Mouse (Mus musculus) hindbrain, embryonic 10.5 days (tissue): ENCODE results near the gene Neb. TPM values are rescaled to one million over a fixed set of nuclear protein-coding genes. Genes with fewer than 3 reads are reported as not detected.

Experiments
- DNase-seq: peaks from one replicate; pipeline ENCODE4 v3.0.0-alpha.2; 2017; ENCODE audit warnings: low spot score
- H3K27ac ChIP-seq: fragments of 300-500 bp; sonication (generic); 2 replicates; pipeline ENCODE4 v1.5.1; 2016; ENCODE audit warnings: mild to moderate bottlenecking, moderate library complexity
- H3K27me3 ChIP-seq: fragments of 300-500 bp; sonication (generic); 2 replicates; pipeline ENCODE4 v1.6.1; 2016; ENCODE audit warnings: mild to moderate bottlenecking; ENCODE audit not compliant: poor library complexity, insufficient read depth, severe bottlenecking
- H3K36me3 ChIP-seq: fragments of 300-500 bp; sonication (generic); 2 replicates; pipeline ENCODE4 v1.6.1; 2016; ENCODE audit warnings: mild to moderate bottlenecking, moderate library complexity
- H3K4me1 ChIP-seq: fragments of 300-500 bp; sonication (generic); replicated peaks from 2 replicates; pipeline ENCODE4 v1.6.1; 2016; ENCODE audit warnings: mild to moderate bottlenecking
- H3K4me3 ChIP-seq: fragments of 300-500 bp; sonication (generic); 2 replicates; pipeline ENCODE4 v1.5.1; 2016; ENCODE audit warnings: mild to moderate bottlenecking, moderate library complexity
- H3K9me3 ChIP-seq: fragments of 300-500 bp; sonication (generic); 2 replicates; pipeline ENCODE4 v1.6.1; 2016; ENCODE audit warnings: mild to moderate bottlenecking, moderate library complexity
- WGBS: fragments of 180-500 bp; shearing (Covaris S2); methylation state at CpG from one replicate; pipeline ENCODE4 v1.1.7; 2016; 5-methylcytosine and 5-hydroxymethylcytosine counted together
- polyA plus RNA-seq: library from polyadenylated mRNA; unstranded; fragments of >200 nt; fragmentation: Nextera tagmentation; extraction: Ambion mirVana; gene quantifications from 2 replicates; pipeline ENCODE4 v1.2.1, GENCODE M21; 2016

Neb gene
- polyA plus RNA-seq, 1 experiment from 2014 or later = 0.08 TPM

- H3K9me3 ChIP-seq = no peaks in the 10 kb centered on the region
- no peak overlapping the region for H3K27ac ChIP-seq
- H3K4me3 ChIP-seq = no peak overlapping the region
- no peaks in the 10 kb centered on the region for H3K27me3 ChIP-seq
- 94% methylated on average over 6 of the region's 6 CpGs for WGBS
- no peaks in the 10 kb centered on the region for H3K36me3 ChIP-seq
- H3K4me1 ChIP-seq = peaks cover 14% of the 10 kb centered on the region
- DNase-seq = no peak
Observed at GRCm38 (mm10) chr2:52369622-52370021, 8.7 kb downstream of the Neb start.

GRCm38 (mm10) chr2:52367665-52368064, 10.6 kb downstream of the Neb start:
- DNase-seq = no peak
- no peaks in the 10 kb centered on the region for H3K9me3 ChIP-seq
- 91% methylated on average over 5 of the region's 5 CpGs for WGBS
- H3K36me3 ChIP-seq = no peaks in the 10 kb centered on the region
- H3K4me3 ChIP-seq = no peak overlapping the region
- H3K4me1 ChIP-seq = peaks cover 14% of the 10 kb centered on the region
- H3K27ac ChIP-seq = no peak overlapping the region
- no peaks in the 10 kb centered on the region for H3K27me3 ChIP-seq

GRCm38 (mm10) chr2:52367248-52367647, 11.0 kb downstream of the Neb start:
- no peak overlapping the region for H3K4me3 ChIP-seq

GRCm38 (mm10) chr2:52361086-52361485, 17.2 kb downstream of the Neb start:
- H3K4me1 ChIP-seq = peaks cover 9% of the 10 kb centered on the region
- H3K27ac ChIP-seq = no peak overlapping the region
- no peaks in the 10 kb centered on the region for H3K9me3 ChIP-seq
- H3K4me3 ChIP-seq = no peak overlapping the region
- 90% methylated on average over 9 of the region's 9 CpGs for WGBS
- no peaks in the 10 kb centered on the region for H3K36me3 ChIP-seq
- no peaks in the 10 kb centered on the region for H3K27me3 ChIP-seq
- no peak for DNase-seq

More at GRCm38 (mm10) chr2:52367248-52367647, 11.0 kb downstream of the Neb start:
- Histone ChIP-seq H3K36me3 (no peaks in the 10 kb centered on the region), H3K27ac (no peak overlapping the region), H3K4me1 (peaks cover 14% of the 10 kb centered on the region), H3K9me3 (no peaks in the 10 kb centered on the region), H3K27me3 (no peaks in the 10 kb centered on the region)
- 74% methylated on average over 13 of the region's 13 CpGs for WGBS
- DNase-seq = no peak

DNA sequence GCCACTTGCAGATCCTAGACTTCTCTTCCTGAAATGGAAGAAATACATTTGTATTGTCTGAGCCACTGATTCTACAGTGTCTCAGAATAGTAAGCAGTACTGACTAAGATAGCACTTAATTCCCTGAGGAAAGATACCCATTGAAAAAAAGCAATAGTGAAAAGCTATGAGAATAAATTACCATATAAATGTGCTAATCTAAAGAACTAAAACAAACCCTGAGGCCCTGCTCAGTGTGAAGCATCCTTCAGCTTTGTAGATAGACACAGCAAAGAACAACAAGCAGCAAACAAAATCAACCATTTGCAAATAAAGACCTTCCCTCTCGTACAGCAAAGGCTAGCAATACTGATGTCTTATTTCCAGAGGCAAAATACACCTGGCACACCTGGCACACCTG, 18.6 kb downstream of the Neb start:
- no peaks in the 10 kb centered on the region for H3K9me3 ChIP-seq
- no peak overlapping the region for H3K27ac ChIP-seq
- H3K4me1 ChIP-seq = peaks cover 1% of the 10 kb centered on the region
- H3K4me3 ChIP-seq = no peak overlapping the region
- 79% methylated on average over 1 of the region's 1 CpGs for WGBS
- no peaks in the 10 kb centered on the region for H3K36me3 ChIP-seq
- H3K27me3 ChIP-seq = no peaks in the 10 kb centered on the region
- no peak for DNase-seq

DNA sequence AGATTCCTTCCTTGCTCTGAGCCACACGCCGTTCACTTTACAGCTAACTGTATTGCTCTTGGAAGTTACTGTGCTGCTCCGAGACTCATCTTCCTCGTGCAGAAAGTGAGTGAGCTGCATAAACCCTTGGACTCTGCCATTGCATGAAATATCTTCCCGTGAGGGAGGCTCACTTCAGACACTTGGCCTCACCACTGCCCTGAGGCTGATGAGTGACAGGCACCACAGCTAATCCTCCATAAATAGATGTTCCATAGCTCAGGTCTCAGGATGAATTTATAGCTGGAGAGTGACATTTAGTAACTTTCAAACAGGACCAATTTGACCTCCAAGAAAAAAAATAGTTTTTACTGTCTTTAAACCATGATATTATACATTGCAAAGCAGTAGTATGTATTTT, 20.1 kb downstream of the Neb start:
- no peak for DNase-seq
- Histone ChIP-seq H3K4me3 (no peak overlapping the region), H3K27ac (no peak overlapping the region), H3K9me3 (no peaks in the 10 kb centered on the region), H3K36me3 (no peaks in the 10 kb centered on the region), H3K4me1 (no peaks in the 10 kb centered on the region), H3K27me3 (no peaks in the 10 kb centered on the region)
- WGBS = 86% methylated on average over 5 of the region's 5 CpGs

- WGBS = 86% methylated on average over 1 of the region's 1 CpGs
Observed at GRCm38 (mm10) chr2:52351029-52351428, 27.2 kb downstream of the Neb start.

DNA sequence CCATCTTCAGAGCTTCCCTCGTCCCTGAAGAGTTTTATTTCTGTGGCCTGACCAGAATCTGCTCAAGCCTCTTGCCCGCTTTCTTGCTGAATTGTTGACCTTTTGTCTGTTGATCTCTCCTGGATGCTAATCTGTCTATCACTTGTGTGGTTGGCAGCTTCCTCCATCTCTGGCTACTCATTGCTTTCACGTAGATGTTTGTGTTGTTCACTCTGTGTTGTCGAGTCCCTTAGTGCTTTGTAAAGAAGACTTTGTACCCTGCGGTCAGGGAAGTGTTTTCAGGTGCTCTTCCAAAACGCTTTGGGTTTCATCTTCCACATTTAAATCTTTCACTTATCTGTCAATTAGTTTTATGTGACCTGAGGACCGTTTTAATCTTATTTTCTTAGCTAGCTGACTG, 37.3 kb downstream of the Neb start:
- H3K4me1 ChIP-seq = no peaks in the 10 kb centered on the region
- H3K27me3 ChIP-seq = no peaks in the 10 kb centered on the region
- H3K9me3 ChIP-seq = no peaks in the 10 kb centered on the region
- H3K36me3 ChIP-seq = no peaks in the 10 kb centered on the region
- WGBS = 81% methylated on average over 7 of the region's 7 CpGs
- no peak overlapping the region for H3K27ac ChIP-seq
- no peak overlapping the region for H3K4me3 ChIP-seq
- no peak for DNase-seq

More at GRCm38 (mm10) chr2:52351029-52351428, 27.2 kb downstream of the Neb start:
- no peak overlapping the region for H3K27ac ChIP-seq
- H3K9me3 ChIP-seq = peaks cover 2% of the 10 kb centered on the region; the same call in 1 of the 2 replicates
- H3K36me3 ChIP-seq = no peaks in the 10 kb centered on the region
- H3K27me3 ChIP-seq = no peaks in the 10 kb centered on the region
- no peaks in the 10 kb centered on the region for H3K4me1 ChIP-seq
- no peak for DNase-seq
- no peak overlapping the region for H3K4me3 ChIP-seq

GRCm38 (mm10) chr2:52335556-52335955, 42.7 kb downstream of the Neb start:
- H3K4me1 ChIP-seq = no peaks in the 10 kb centered on the region
- H3K27me3 ChIP-seq = no peaks in the 10 kb centered on the region
- WGBS = 84% methylated on average over 13 of the region's 13 CpGs
- no peaks in the 10 kb centered on the region for H3K36me3 ChIP-seq
- no peak overlapping the region for H3K4me3 ChIP-seq
- DNase-seq = no peak
- H3K27ac ChIP-seq = no peak overlapping the region
- H3K9me3 ChIP-seq = no peaks in the 10 kb centered on the region

GRCm38 (mm10) chr2:52335087-52335486, 43.2 kb downstream of the Neb start:
- 89% methylated on average over 8 of the region's 8 CpGs for whole genome bisulfite sequencing

DNA sequence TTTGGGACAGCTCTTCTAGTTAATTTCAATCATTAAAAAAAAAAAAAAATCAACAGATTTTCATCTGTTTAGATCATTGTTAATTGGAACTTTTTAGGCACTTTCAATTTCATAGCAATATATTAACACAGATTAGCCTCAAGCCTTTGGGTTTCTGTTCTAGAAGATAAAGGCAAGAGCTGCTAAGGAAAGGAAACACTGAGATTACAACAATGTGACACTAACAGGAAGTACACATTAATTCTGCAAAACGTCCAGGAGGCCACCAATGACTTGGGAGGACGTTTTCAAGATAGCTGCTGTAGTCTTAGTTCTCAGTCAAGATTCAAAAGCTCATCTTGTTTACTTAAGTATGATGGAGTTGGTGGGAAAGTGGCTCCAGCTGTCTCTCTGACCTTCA, 44.7 kb downstream of the Neb start:
- DNase-seq = no peak
- no peaks in the 10 kb centered on the region for H3K27me3 ChIP-seq
- WGBS = 57% methylated on average over 2 of the region's 2 CpGs
- no peaks in the 10 kb centered on the region for H3K9me3 ChIP-seq
- no peak overlapping the region for H3K27ac ChIP-seq
- H3K4me1 ChIP-seq = no peaks in the 10 kb centered on the region
- H3K4me3 ChIP-seq = no peak overlapping the region
- H3K36me3 ChIP-seq = no peaks in the 10 kb centered on the region

More at GRCm38 (mm10) chr2:52335087-52335486, 43.2 kb downstream of the Neb start:
- Histone ChIP-seq H3K27me3 (no peaks in the 10 kb centered on the region), H3K36me3 (no peaks in the 10 kb centered on the region), H3K4me1 (no peaks in the 10 kb centered on the region), H3K4me3 (no peak overlapping the region), H3K27ac (no peak overlapping the region), H3K9me3 (no peaks in the 10 kb centered on the region)
- DNase-seq = no peak

DNA sequence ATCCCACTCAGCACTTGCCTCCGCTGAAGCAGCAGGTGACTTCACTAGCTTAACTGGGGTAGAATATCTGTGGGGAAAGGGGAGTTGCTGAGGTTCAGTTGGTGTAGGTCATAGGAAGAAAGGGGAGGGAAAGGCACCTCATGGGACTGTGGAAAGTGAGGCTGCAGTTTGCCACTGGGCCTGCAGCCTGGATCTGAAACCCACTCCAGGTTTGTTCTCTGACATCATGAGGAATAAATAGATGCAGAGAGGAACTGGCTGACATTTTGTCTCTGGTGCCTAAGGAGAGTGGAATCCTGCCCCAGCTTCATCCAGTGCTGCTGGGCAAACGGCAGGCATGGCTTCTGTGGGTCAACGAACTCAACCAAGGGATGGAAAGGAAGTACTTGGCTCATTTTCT, 46.5 kb downstream of the Neb start:
- Histone ChIP-seq H3K36me3 (no peaks in the 10 kb centered on the region), H3K27ac (no peak overlapping the region), H3K4me1 (no peaks in the 10 kb centered on the region), H3K9me3 (no peaks in the 10 kb centered on the region), H3K4me3 (no peak overlapping the region), H3K27me3 (no peaks in the 10 kb centered on the region)
- DNase-seq = no peak
- WGBS = 84% methylated on average over 3 of the region's 3 CpGs

- 86% methylated on average over 4 of the region's 4 CpGs for WGBS
- no peak for DNase-seq
- Histone ChIP-seq H3K4me1 (no peaks in the 10 kb centered on the region), H3K9me3 (no peaks in the 10 kb centered on the region), H3K4me3 (no peak overlapping the region), H3K36me3 (no peaks in the 10 kb centered on the region), H3K27ac (no peak overlapping the region), H3K27me3 (no peaks in the 10 kb centered on the region)
Observed at GRCm38 (mm10) chr2:52327244-52327815, 50.9 kb downstream of the Neb start.

DNA sequence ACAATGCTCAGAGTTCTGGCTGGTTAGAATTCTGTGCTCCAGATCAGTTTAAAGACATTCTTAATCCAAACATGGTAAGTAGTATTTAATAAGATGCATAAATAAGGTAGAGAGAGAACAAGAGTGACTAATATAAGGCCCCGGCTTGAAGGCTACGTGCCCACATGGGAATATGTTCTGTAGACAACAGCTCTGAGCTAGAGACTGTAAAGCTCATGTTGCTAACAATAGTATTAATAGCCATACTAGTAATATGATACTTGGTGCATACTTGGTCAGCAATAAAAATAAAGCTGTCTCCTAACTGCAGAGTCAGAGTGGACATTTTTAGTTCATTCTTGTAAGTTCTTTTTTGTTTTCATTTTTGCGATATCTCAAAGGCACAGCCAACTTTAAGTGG, 56.4 kb downstream of the Neb start:
- Histone ChIP-seq H3K36me3 (no peaks in the 10 kb centered on the region), H3K4me3 (no peak overlapping the region), H3K27me3 (no peaks in the 10 kb centered on the region), H3K9me3 (no peaks in the 10 kb centered on the region), H3K27ac (no peak overlapping the region), H3K4me1 (no peaks in the 10 kb centered on the region)
- WGBS = 91% methylated on average over 3 of the region's 3 CpGs
- no peak for DNase-seq
